Mouse (Mus musculus): ENCODE measurements around the gene D11Wsu47e. TPM values are rescaled to one million over a fixed set of nuclear protein-coding genes. Genes with fewer than 3 reads are reported as not detected.

D11Wsu47e gene
- polyA plus RNA-seq, 1 experiment, result 11.7 TPM

GRCm38 (mm10) chr11:113708629-113709213 is 24.5 kb downstream of the D11Wsu47e start:
- TF ChIP-seq USF1 (IDR thresholded peaks at IDR 0.05; ENCODE audit: low read depth) (no peak), CTCF (IDR thresholded peaks at IDR 0.05; ENCODE audit: control insufficient read depth, insufficient read depth, insufficient read length) (no peak), MYOD1 (IDR thresholded peaks at IDR 0.05; ENCODE audit: control insufficient read depth, insufficient read length, low read depth) (no peak), MAX (IDR thresholded peaks at IDR 0.05) (no peak), MYOG (IDR thresholded peaks at IDR 0.05; ENCODE audit: control insufficient read depth, extremely low read depth, insufficient read length) (no peak), FOSL1 (IDR thresholded peaks at IDR 0.05; ENCODE audit: insufficient read depth, low read length, poor library complexity, severe bottlenecking) (no peak), CEBPB (IDR thresholded peaks at IDR 0.05; ENCODE audit: low read depth) (no peak)
- Histone ChIP-seq H3K27me3 (ENCODE audit: control insufficient read depth, insufficient read depth, insufficient read length) (no peaks in the 10 kb centered on the region), H3K79me3 (ENCODE audit: low read depth) (no peaks in the 10 kb centered on the region), H3K79me2 (ENCODE audit: control insufficient read depth, insufficient read depth) (no peaks in the 10 kb centered on the region), H3K36me3 (ENCODE audit: control insufficient read depth, insufficient read depth) (no peaks in the 10 kb centered on the region), H3ac (ENCODE audit: control insufficient read depth, insufficient read length, low read depth) (no peak overlapping the region), H3K4me3 (ENCODE audit: insufficient read depth, poor library complexity, severe bottlenecking) (no peak overlapping the region)

- Histone ChIP-seq H3K79me2 (ENCODE audit: control insufficient read depth, insufficient read depth) (no peaks in the 10 kb centered on the region), H3K79me3 (ENCODE audit: low read depth) (no peaks in the 10 kb centered on the region), H3ac (ENCODE audit: control insufficient read depth, insufficient read length, low read depth) (no peak overlapping the region), H3K4me3 (ENCODE audit: insufficient read depth, poor library complexity, severe bottlenecking) (no peak overlapping the region), H3K27me3 (ENCODE audit: control insufficient read depth, insufficient read depth, insufficient read length) (no peaks in the 10 kb centered on the region), H3K36me3 (ENCODE audit: control insufficient read depth, insufficient read depth) (no peaks in the 10 kb centered on the region)
- TF ChIP-seq MYOD1 (IDR thresholded peaks at IDR 0.05; ENCODE audit: control insufficient read depth, insufficient read length, low read depth) (no peak), USF1 (IDR thresholded peaks at IDR 0.05; ENCODE audit: low read depth) (no peak), MYOG (IDR thresholded peaks at IDR 0.05; ENCODE audit: control insufficient read depth, extremely low read depth, insufficient read length) (no peak), MAX (IDR thresholded peaks at IDR 0.05) (no peak), FOSL1 (IDR thresholded peaks at IDR 0.05; ENCODE audit: insufficient read depth, low read length, poor library complexity, severe bottlenecking) (no peak), CEBPB (IDR thresholded peaks at IDR 0.05; ENCODE audit: low read depth) (no peak), CTCF (IDR thresholded peaks at IDR 0.05; ENCODE audit: control insufficient read depth, insufficient read depth, insufficient read length) (no peak)
Measured at GRCm38 (mm10) chr11:113709272-113709671, 25.1 kb downstream of the D11Wsu47e start.

GRCm38 (mm10) chr11:113709731-113710256 is 25.6 kb downstream of the D11Wsu47e start, which contains the start of gene Cpsf4l:
Gene Cpsf4l, minus strand, starts transcription at chr11:113710017.
- no peak within 1 kb of the TSS for H3K4me3 ChIP-seq (ENCODE audit: insufficient read depth, poor library complexity, severe bottlenecking)
- H3ac ChIP-seq (ENCODE audit: control insufficient read depth, insufficient read length, low read depth), result no peak within 1 kb of the TSS
- no peaks in the 10 kb centered on the region for H3K79me2 ChIP-seq (ENCODE audit: control insufficient read depth, insufficient read depth)
- H3K79me3 ChIP-seq (ENCODE audit: low read depth), result no peaks in the 10 kb centered on the region
- no peaks in the 10 kb centered on the region for H3K36me3 ChIP-seq (ENCODE audit: control insufficient read depth, insufficient read depth)
- no peaks in the 10 kb centered on the region for H3K27me3 ChIP-seq (ENCODE audit: control insufficient read depth, insufficient read depth, insufficient read length)
- TF ChIP-seq MYOD1 (IDR thresholded peaks at IDR 0.05; ENCODE audit: control insufficient read depth, insufficient read length, low read depth) (no peak), CTCF (IDR thresholded peaks at IDR 0.05; ENCODE audit: control insufficient read depth, insufficient read depth, insufficient read length) (no peak), USF1 (IDR thresholded peaks at IDR 0.05; ENCODE audit: low read depth) (no peak), MYOG (IDR thresholded peaks at IDR 0.05; ENCODE audit: control insufficient read depth, extremely low read depth, insufficient read length) (no peak), MAX (IDR thresholded peaks at IDR 0.05) (no peak), CEBPB (IDR thresholded peaks at IDR 0.05; ENCODE audit: low read depth) (no peak), FOSL1 (IDR thresholded peaks at IDR 0.05; ENCODE audit: insufficient read depth, low read length, poor library complexity, severe bottlenecking) (no peak)

- no peak for TF ChIP-seq CTCF (IDR thresholded peaks at IDR 0.05; ENCODE audit: control insufficient read depth, insufficient read depth, insufficient read length)
- TF ChIP-seq MYOD1 (IDR thresholded peaks at IDR 0.05; ENCODE audit: control insufficient read depth, insufficient read length, low read depth), result no peak
- TF ChIP-seq CEBPB (IDR thresholded peaks at IDR 0.05; ENCODE audit: low read depth), result no peak
- TF ChIP-seq USF1 (IDR thresholded peaks at IDR 0.05; ENCODE audit: low read depth), result no peak
- TF ChIP-seq MYOG (IDR thresholded peaks at IDR 0.05; ENCODE audit: control insufficient read depth, extremely low read depth, insufficient read length), result no peak
- TF ChIP-seq MAX (IDR thresholded peaks at IDR 0.05), result no peak
- no peak for TF ChIP-seq FOSL1 (IDR thresholded peaks at IDR 0.05; ENCODE audit: insufficient read depth, low read length, poor library complexity, severe bottlenecking)
- no peaks in the 10 kb centered on the region for H3K79me3 ChIP-seq (ENCODE audit: low read depth)
- no peaks in the 10 kb centered on the region for H3K27me3 ChIP-seq (ENCODE audit: control insufficient read depth, insufficient read depth, insufficient read length)
- no peaks in the 10 kb centered on the region for H3K79me2 ChIP-seq (ENCODE audit: control insufficient read depth, insufficient read depth)
- H3ac ChIP-seq (ENCODE audit: control insufficient read depth, insufficient read length, low read depth), result no peak overlapping the region
- H3K4me3 ChIP-seq (ENCODE audit: insufficient read depth, poor library complexity, severe bottlenecking), result no peak overlapping the region
- H3K36me3 ChIP-seq (ENCODE audit: control insufficient read depth, insufficient read depth), result no peaks in the 10 kb centered on the region
Measured at GRCm38 (mm10) chr11:113710257-113710777, 26.1 kb downstream of the D11Wsu47e start.

GRCm38 (mm10) chr11:113711061-113711460 is 26.8 kb downstream of the D11Wsu47e start:
- Histone ChIP-seq H3K27me3 (ENCODE audit: control insufficient read depth, insufficient read depth, insufficient read length) (no peaks in the 10 kb centered on the region), H3K79me2 (ENCODE audit: control insufficient read depth, insufficient read depth) (no peaks in the 10 kb centered on the region), H3K4me3 (ENCODE audit: insufficient read depth, poor library complexity, severe bottlenecking) (no peak overlapping the region), H3K79me3 (ENCODE audit: low read depth) (no peaks in the 10 kb centered on the region), H3K36me3 (ENCODE audit: control insufficient read depth, insufficient read depth) (no peaks in the 10 kb centered on the region), H3ac (ENCODE audit: control insufficient read depth, insufficient read length, low read depth) (no peak overlapping the region)
- no peak for TF ChIP-seq MYOG (IDR thresholded peaks at IDR 0.05; ENCODE audit: control insufficient read depth, extremely low read depth, insufficient read length)

Data from C2C12 (cell line).